Mouse (Mus musculus) right cerebral cortex, postnatal 10 days (tissue): ENCODE data around the gene Recql.
"Not testable (repeated sequence)": the region's sequence is repeated elsewhere in the genome, so short reads cannot be mapped to it uniquely, and the experiment has no call there.

Experiments used
- DNase-seq, 2 experiments: peaks; one replicate each; pipeline ENCODE4 v3.0.0; 2021; ENCODE audit warnings: low spot score in 2 of 2

Recql gene

DNA sequence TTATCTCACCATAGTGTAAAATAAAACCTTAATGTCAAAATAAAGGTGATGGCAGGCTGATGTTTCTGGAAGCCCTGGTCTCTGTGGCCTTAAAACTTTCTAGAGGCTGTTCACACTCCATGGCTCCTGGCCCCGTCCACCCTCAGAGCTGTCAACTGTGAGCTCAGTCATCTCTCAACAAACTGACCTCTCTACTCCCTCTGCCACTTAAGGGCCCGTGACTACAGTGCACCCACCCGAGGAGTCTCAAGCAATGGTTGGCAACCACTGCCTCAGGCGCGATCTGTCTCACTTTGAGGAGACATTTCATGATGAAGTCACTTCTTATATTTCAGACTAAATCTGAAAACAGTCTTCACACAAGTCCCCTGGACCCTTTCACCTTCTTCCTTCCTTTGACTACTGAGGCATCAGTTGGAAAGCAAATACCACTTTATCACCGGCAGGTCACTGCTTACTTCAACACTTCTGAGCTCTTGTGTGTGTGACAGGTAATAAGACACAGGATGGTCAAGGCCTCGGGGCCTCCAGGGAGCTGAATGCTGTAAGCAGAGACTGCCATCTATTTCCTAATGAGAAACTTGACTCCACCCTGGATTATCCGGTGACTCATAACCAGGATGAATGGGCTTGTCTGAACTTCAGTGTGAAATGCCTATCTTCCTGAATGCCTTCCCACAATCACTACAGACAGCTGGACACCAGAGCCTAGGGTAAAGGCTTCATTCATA, 21.0 kb downstream of the Recql start:
- DNase-seq, result no peak

DNA sequence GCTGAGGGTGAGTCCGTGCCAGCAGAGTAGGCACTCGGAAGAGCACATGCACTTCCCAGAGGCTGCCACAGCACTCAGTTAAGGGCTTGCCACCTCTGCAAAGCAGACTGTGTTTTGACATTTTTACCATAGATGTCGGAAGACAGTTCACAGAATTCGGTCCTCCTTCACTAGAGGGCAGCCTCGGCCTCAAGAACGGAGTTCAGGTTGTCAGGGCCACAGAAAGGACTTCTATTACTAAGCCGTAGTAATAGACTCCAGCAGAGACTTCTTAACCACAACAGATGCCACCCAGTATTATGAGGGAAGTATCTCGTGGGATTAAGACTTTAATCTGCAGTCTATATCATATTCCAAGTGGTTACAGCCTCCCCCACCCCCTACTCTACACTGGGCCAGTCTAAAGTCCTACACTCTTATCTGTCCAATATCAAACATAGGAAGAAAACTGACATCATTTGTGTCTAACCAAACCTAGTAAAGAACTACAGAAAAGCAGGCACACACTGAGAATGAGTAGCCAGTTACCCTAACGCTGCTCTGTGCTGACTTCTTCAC, 23.8 kb downstream of the Recql start:
- no peak for DNase-seq

DNA sequence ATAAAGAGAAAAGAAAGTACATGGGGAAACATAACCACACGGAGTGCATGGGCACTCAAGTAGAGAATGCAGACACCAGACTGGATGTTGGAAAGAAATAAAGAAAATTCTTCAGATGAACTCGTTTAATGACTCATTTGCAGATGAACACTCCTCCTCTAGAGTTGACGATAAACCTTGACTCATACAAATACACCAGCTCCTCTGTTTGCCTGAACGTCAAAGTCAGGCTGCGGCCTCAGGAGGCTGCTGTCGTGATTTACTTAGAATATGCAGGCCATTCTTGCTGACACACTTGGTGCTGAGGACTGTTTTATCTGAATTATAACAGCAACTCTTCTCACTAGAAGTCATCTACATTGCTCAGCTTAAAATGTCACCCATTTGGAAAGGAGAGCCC, 24.9 kb downstream of the Recql start:
- DNase-seq, result no peak

DNA sequence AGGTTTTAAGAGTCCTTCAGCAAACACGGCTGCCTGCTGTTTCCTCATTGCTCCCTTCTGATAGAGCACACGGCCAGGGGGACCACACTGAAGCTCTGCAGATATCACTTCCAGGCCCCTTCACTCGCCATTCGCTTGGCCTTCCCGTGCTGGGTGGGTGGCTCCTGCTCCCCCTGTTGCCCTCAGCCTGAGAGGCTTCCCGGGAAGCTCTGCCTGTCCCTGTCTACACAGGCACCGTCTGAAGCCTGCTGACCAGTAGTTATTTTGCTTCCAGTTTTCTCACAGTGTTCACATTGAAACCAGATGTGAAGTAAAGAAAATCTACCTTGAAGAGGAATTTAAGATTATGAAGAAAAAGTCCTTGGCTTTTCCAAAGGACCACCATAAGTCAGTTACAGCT, 29.8 kb downstream of the Recql start:
- DNase-seq, result no peak

DNA sequence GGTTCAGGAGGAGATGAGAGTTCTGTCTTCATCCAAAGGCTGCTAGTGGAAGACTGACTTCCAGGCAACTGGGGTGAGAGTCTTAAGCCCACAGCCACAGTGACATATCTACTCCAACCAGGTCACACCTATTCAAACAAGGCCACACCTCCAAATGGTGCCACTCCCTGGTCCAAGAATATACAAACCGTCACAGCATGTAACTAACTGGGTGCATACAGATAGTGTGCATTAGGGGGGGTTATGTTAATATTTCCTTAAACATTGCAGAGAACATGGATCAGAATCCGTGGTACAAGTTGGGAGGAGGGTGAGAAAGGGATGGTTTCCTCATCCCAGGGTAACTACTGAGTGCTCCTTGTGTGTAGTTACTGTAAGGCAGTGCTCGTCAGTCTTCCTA, 34.8 kb downstream of the Recql start:
- not testable (repeated sequence) for DNase-seq

DNA sequence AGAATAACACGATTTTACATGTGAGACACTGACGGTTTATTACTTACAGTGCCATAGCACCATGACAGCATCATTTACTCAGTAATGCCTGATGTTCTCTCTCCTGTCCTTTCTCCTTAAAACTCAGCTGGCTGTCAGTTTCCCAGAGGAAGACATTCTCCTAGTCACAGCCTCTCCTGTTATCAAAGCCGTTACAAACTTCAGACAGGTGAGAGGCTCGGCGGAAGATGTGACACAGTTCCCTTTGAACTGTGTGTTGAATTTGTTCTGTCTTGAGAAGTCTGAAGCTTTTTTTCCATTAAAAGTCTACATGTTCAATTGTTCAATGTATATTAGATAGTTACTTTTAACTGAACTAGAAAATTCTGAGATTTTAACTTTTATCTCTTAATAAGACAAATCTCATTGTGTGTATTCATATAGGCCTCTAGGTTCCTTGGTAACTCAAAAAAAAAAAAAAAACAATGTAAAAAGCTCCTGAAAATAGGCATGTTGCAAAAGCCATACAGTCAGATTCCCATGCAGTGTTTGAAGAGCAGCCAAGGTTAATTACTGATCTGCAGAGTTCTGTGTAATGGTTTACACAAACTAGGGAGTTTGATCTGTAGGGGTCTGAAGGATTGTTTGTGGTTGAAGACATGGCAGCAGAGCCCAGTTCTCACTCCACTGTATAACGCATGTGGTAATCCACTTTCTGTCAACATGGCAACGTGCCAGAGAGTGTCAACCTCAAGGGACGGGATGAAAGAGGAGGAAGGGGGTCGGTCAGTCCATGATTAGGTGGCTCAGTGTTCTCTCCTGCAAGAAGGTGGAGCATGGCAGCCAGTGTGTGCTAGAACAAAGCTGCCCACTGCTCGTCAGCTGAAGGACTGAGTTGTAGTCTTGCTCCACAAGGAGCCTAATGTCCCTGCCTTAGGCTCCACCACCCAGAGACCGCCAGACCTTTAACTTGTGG, 39.2 kb downstream of the Recql start:
- DNase-seq, result no peak

DNA sequence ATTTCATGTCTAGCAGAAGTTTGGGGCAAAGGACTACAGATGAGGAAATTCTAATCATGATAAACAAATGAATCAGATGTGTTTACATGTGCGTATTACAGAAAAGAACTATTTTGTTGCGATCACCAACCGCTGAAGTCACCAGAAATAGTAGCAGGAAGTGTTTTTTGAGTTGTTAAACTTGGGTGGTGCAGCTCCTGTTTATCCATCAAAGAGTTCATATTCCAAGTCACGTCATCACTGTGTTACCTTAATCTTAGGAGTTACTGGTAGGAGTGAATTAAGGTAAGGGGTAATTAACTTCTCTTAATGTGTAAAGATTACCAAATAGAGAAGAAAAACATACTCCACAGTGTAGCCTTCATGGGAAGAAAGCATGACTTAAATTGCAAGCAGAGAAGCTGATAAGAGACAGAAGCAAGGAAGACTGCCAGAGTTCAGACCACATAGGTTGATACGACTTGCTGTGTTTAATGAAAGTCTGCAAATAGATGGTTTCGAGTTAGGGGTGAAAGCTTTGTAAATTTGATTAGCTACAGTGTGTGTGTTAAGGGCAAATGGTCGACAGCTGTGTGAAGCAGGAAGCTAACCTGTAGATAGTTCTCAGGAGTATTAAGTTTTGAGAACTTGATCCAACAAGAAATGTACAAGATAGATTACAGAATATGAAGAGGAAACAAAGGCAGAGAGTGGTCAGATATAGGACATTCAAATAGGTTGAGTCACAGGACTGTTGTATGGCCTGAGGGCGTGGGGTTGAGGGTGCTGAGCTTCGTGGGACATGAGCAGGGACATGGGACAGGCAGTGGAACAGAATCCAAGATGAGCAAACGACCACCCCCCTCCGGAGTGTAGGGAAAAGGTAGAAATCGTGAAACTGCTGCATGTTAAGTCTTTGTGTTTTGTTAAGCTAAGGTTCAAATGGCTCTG, 40.4 kb downstream of the Recql start:
- DNase-seq, result no peak

DNA sequence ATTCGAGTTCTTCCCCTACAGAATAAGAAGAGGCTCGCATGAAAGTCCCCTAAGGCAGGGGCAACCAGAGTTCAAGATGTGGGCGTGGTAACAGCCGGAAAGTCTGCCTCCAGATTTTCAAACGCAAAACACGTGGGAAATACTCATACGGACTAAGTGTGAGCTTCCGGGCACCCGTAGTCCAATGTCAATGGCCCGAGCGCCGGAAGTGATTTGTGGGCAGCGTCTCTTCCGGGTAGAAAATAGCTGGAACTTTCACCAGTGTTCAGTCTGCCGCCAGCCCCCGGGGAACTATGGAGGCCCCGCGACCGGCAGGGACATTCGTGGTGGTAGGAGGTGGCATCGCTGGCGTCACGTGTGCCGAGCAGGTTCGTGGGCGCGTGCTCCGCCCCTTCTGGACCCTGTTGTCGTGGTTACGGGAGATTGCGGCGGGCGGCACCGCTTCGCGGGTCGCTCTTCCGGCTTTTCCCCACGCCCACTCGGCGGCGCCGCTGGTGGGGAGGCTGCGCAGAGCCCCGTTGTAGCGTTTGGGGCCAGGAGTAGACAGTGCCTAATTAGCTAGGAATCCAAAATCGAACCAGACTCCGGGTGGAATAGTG, 41.3 kb downstream of the Recql start, which contains the start of gene Pyroxd1:
Gene Pyroxd1, plus strand, starts transcription at position 215 of the 599 bp plus-strand sequence.
- peak; percentile 93 to 94 for DNase-seq

DNA sequence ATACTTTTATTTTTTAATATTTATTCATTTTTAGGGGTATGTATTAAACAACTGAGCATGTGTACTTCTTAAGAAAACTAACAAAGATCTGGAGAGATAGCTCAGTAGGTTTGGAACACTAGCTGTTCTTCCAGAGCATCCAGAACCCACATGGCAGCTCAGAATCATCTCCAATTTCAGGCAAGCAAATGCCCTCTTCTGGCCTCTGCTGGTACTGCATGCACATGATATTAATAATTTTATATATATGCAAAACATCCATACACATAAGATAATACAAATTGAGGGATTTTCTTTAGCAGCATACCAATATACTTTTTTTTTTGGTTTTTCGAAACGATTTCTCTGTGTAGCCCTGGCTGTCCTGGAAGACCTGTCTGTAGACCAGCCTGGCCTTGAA, 43.3 kb downstream of the Recql start:
- DNase-seq, result peak; percentile 74 to 75

DNA sequence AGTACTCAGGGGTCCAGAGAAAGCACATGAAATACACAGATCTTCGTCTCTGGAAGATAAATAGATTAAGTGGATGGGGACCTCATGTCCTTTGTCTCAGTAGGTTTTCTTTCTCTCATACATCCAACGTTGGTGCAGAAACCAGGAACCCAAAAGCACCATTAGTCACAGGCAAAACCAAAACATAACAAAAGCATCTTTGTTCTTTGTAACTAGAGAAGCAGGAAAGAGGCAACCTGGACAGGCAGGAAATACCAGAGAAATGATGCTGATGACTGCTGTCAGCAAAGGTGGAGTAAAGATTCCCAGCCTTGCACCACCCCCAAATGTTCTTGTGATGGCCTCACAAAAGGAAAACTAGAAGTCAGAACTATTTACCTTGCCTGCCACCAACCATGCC, 47.3 kb downstream of the Recql start:
- no peak for DNase-seq

DNA sequence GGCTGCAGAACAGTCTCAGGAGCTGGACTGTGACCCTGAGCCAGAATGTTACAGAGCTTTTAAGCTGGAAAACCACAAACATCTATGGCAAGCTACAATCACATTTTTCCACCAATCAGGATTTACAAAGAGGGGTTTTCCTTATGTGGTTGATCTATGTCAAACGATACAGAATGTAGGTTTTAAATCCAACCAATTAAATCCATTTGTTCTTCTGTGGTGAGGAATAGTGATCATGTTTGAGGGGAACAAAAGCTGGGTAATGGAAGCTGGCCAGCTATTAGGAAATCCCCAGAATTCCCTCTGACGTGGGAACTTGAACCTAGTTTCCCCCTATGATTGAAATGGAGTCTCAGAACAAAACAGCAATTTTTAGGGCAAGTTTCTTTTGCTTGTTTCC, 47.9 kb downstream of the Recql start:
- no peak for DNase-seq

DNA sequence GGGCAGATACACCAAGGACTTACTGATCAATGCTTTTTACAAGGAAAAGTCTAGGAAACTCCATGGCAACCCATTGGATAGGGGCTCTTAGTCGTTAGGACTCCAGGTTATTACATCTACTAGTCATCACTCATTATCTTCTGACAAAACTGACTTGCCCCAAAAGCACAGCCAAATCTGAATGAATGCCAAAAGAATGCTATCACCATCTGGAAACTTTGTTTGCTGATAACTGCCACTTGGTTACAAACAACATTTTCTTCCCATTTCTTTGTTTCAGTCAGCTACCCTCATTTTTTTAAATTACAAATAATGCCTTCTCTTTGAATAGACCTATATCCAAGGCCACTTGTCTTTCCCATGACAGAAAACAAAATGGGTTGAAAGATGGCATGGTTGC, 57.7 kb downstream of the Recql start:
- DNase-seq, result no peak

DNA sequence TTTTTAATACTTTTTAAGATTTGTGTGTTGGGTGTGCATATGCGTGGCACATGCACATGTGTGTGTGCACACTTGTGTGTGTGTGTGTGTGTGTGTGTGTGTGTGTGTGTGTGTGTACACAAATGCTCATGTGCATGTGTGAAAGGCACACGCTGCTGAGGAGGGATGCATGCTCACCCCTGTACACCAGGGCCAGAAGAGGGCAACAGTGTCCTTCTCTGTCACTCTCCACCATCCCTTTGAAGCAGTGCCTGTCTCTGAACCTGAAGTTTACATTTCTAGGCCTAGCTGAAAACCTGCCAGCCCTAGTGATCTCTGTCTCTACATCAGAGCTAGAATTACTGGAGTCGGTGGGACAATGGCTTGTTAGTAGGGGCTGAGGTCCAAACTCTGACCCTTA, 60.3 kb downstream of the Recql start:
- no peak for DNase-seq

DNA sequence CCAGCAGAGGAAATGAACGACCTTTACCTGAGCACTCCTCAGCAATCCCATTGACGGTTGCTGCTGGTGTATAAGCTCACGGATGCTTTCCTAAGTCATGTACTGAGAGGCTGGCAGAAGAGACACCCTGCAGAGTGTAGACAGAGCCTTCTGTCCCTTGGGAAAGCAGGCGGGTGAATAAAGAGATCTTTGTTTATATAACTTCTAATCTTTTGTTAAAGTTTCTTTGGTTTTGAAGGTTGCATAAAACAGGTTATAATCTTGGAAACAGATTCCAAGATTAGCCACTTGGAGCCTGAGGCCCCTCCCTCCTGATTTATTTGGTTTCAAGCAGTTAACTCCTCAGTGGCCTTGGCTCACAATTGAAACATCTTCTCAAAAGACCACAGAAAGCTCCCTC, 64.0 kb downstream of the Recql start, which contains the start of gene Slco1a5:
Gene Slco1a5, minus strand, starts transcription at position 101 of the 400 bp plus-strand sequence.
- no peak for DNase-seq

DNA sequence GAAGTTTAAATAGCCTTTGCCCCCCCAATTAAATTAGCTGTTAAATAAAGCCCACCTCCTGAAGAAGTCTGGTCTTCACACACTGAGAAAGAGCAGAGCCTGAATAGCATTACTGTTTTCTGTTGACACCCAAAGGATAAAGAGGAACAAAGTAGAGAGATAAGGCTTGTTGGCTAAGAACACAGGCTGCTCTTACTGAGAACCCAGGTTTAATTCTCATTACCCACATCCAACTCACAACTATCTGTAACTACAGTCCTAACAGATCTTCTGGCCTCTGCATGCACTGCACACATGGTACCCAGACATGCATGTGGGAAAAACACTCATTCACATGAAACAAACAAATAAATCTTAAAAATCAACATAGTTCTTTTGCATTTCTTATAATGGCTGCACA, 69.8 kb downstream of the Recql start:
- DNase-seq, result no peak

DNA sequence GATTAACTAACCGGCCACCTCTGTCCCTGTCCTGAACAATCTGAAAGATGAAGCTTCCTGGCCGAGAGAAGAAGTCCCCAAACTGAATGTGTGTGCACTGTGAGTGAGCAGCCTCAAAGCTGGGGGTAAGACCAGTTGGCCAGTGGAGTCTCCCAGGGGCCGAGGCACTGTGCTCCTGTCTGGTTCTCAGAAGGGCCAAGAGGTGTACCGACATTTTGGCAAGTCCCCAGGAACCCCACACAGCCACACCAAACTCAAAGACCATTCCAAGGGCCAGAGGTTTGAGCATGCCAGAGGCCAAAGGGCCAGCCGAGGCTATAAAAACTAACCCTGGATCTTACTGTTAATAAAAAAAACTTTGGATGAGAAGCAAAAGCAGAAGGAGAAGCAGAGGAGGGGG, 72.6 kb downstream of the Recql start:
- DNase-seq, result no peak

DNA sequence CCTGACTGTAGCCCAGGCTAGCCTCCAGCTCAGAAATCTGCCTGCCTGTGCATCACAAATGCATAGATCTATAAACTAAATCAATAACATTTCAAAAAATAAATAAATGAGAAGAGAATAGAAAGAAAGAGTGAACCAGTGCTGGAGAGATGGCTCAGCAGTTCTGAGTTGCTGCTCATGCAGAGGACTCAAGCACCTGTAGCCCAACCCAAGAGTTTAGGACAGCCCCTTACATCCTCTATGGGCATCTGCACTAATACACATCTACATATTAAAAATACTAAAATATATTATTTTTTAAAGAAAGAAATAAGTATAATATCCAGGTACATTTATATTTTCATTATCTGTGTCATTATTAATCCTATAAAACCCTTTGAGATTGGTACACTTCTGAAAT, 81.8 kb downstream of the Recql start:
- no peak for DNase-seq
